Mouse (Mus musculus): Measurements from ENCODE around the gene Acot8. TPM values are rescaled to one million over a fixed set of nuclear protein-coding genes. Genes with fewer than 3 reads are reported as not detected.
A peak's percentile ranks its signal among the peaks of the same experiment; 100 is the strongest.

Acot8 gene
- total and polyA plus RNA-seq, 3 experiments = 30.9 to 40.3 TPM; not detected in 1

- peaks cover 0 to 5% of the 10 kb centered on the region in 2 experiments; a peak in 1 of 4 replicates for H3K36me3 ChIP-seq (ENCODE audit: control insufficient read depth in 1 of 2, insufficient read depth in 2 of 2, low read length in 2 of 2)
- TF ChIP-seq MYB (IDR thresholded peaks at IDR 0.05; ENCODE audit: low read depth, low read length) (no peak), RCOR1 (IDR thresholded peaks at IDR 0.05; ENCODE audit: low read depth, low read length) (no peak), ZKSCAN1 (IDR thresholded peaks at IDR 0.05; ENCODE audit: low read depth, low read length) (no peak), EP300 (IDR thresholded peaks at IDR 0.05; ENCODE audit: low read depth in 1 of 2, low read length in 2 of 2) (no peak), ELF1 (IDR thresholded peaks at IDR 0.05; ENCODE audit: low read depth, low read length) (no peak), POLR2AphosphoS5 (IDR thresholded peaks at IDR 0.05; ENCODE audit: borderline replicate concordance, low read depth, low read length) (no peak), ETS1 (IDR thresholded peaks at IDR 0.05; ENCODE audit: low read depth, low read length) (no peak), MAFK (IDR thresholded peaks at IDR 0.05; ENCODE audit: borderline replicate concordance, low read depth, low read length) (no peak), ZC3H11A (IDR thresholded peaks at IDR 0.05; ENCODE audit: low read depth, low read length) (no peak), UBTF (IDR thresholded peaks at IDR 0.05; ENCODE audit: borderline replicate concordance, insufficient read depth, low read depth, low read length) (no peak), TBP (IDR thresholded peaks at IDR 0.05; ENCODE audit: low read depth, low read length) (no peak), GATA1 (IDR thresholded peaks at IDR 0.05; ENCODE audit: low read depth, low read length) (no peak), MXI1 (IDR thresholded peaks at IDR 0.05; ENCODE audit: low read depth, low read length) (no peak), CHD2 (IDR thresholded peaks at IDR 0.05; ENCODE audit: low read length) (no peak), NELFE (IDR thresholded peaks at IDR 0.05; ENCODE audit: low read depth, low read length) (no peak), NRF1 (IDR thresholded peaks at IDR 0.05; ENCODE audit: insufficient read depth, low read depth, low read length, poor library complexity, severe bottlenecking) (no peak), MAX (IDR thresholded peaks at IDR 0.05; ENCODE audit: low read length) (no peak), MEF2A (IDR thresholded peaks at IDR 0.05; ENCODE audit: extremely low read depth, insufficient replicate concordance, low read depth, low read length, poor library complexity, severe bottlenecking) (no peak)
- H3K79me2 ChIP-seq (ENCODE audit: control insufficient read depth, insufficient read depth, low read length, poor library complexity) = no peaks in the 10 kb centered on the region; the same call in 1 of the 2 replicates
- DNase-seq (ENCODE audit: low read depth, low spot score) = no peak
- H3K4me3 ChIP-seq (ENCODE audit: control insufficient read depth in 1 of 2, insufficient read depth in 1 of 2, low read depth in 2 of 2, low read length in 2 of 2) = no peak overlapping the region
- H3K27ac ChIP-seq (ENCODE audit: control insufficient read depth, low read depth, low read length) = no peak overlapping the region
- no peak overlapping the region for H3K9ac ChIP-seq (ENCODE audit: control insufficient read depth, low read depth, low read length, poor library complexity, severe bottlenecking)
- H3K27me3 ChIP-seq (ENCODE audit: control insufficient read depth in 1 of 2, insufficient read depth in 2 of 2, low read length in 2 of 2) = no peaks in the 10 kb centered on the region
- no peaks in the 10 kb centered on the region for H3K9me3 ChIP-seq (replicated peaks; ENCODE audit: insufficient read depth, low read length)
- H3K4me1 ChIP-seq (ENCODE audit: control insufficient read depth in 1 of 2, insufficient read depth in 2 of 2, low read length in 2 of 2) = peaks cover 3 to 9% of the 10 kb centered on the region in 2 experiments; a peak in 3 of 4 replicates
Measured at GRCm38 (mm10) chr2:164787032-164787431, 17.6 kb downstream of the Acot8 start.

DNA sequence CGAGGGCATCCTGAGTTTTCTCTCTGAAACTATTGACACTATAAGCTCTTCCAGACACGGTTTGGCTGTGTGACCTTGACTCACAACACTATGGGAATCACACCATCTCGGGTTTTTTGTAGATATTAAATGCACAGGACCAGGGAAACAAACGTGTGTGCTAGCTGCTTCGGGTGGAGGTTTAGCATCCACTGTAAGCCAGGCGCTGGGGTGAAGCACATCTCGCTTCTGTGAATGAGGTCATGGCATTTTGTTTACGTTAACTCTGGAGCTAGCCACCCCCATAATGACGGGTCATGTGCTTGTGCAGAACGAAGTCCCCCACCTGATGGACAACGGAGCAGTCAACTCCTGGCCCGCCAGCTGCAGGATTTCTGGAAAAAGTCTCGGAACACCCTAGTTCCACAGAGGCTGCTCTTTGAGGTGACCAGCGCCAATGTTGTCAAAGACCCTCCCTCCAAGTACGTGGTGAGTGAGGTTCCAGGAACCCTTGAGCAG, 18.2 kb downstream of the Acot8 start:
- TF ChIP-seq SIN3A (IDR thresholded peaks at IDR 0.05; ENCODE audit: low read length) (peak; percentile 1; the same call in 1 of the 2 replicates), MAFK (IDR thresholded peaks at IDR 0.05; ENCODE audit: borderline replicate concordance, low read depth, low read length) (no peak)
- Histone ChIP-seq H3K79me2 (ENCODE audit: control insufficient read depth, insufficient read depth, low read length, poor library complexity) (no peaks in the 10 kb centered on the region; the same call in 1 of the 2 replicates), H3K36me3 (ENCODE audit: control insufficient read depth in 1 of 2, insufficient read depth in 2 of 2, low read length in 2 of 2) (peaks cover 0 to 5% of the 10 kb centered on the region in 2 experiments; a peak in 1 of 4 replicates), H3K4me3 (ENCODE audit: control insufficient read depth in 1 of 2, insufficient read depth in 1 of 2, low read depth in 2 of 2, low read length in 2 of 2) (peak overlapping the region; percentile 63 to 88), H3K27ac (ENCODE audit: control insufficient read depth, low read depth, low read length) (no peak overlapping the region; the same call in 1 of the 2 replicates), H3K27me3 (ENCODE audit: control insufficient read depth in 1 of 2, insufficient read depth in 2 of 2, low read length in 2 of 2) (no peaks in the 10 kb centered on the region), H3K9ac (ENCODE audit: control insufficient read depth, low read depth, low read length, poor library complexity, severe bottlenecking) (peak overlapping the region; percentile 66), H3K9me3 (replicated peaks; ENCODE audit: insufficient read depth, low read length) (no peaks in the 10 kb centered on the region), H3K4me1 (ENCODE audit: control insufficient read depth in 1 of 2, insufficient read depth in 2 of 2, low read length in 2 of 2) (peaks cover 3 to 9% of the 10 kb centered on the region in 2 experiments; a peak in 3 of 4 replicates)
- no peak for DNase-seq (ENCODE audit: low read depth, low spot score)

Data from MEL (cell line).